Mouse (Mus musculus): ENCODE results near the gene Fthl17c. TPM values are rescaled to one million over a fixed set of nuclear protein-coding genes. Genes with fewer than 3 reads are reported as not detected.

The Fthl17c gene
- polyA plus RNA-seq, 1 experiment from 2014 or later = not detected

Other genes starting within 250 kb of the Fthl17c start
- gene Ssx9, start 228.1 kb downstream of the Fthl17c start, polyA plus RNA-seq (2014; fragmentation: Nextera tagmentation; extraction: Ambion mirVana) = not detected in 2 replicates
- gene Ssxb5, start 172.9 kb downstream of the Fthl17c start, polyA plus RNA-seq (2014; fragmentation: Nextera tagmentation; extraction: Ambion mirVana) = not detected in 2 replicates
- gene Gm6592, start 132.6 kb downstream of the Fthl17c start, polyA plus RNA-seq (2014; fragmentation: Nextera tagmentation; extraction: Ambion mirVana) = not detected in 2 replicates
- gene Gm5751, start 102.3 kb downstream of the Fthl17c start, polyA plus RNA-seq (2014; fragmentation: Nextera tagmentation; extraction: Ambion mirVana) = not detected in 2 replicates
- 15.2 and 15.6 TPM in 2 replicates for gene B630019K06Rik, start 84.2 kb downstream of the Fthl17c start, polyA plus RNA-seq (2014; fragmentation: Nextera tagmentation; extraction: Ambion mirVana)
- gene Fthl17b, start 13.6 kb downstream of the Fthl17c start, polyA plus RNA-seq (2014; fragmentation: Nextera tagmentation; extraction: Ambion mirVana) = not detected in 2 replicates
- gene Fthl17d, start 10.2 kb upstream of the Fthl17c start, polyA plus RNA-seq (2014; fragmentation: Nextera tagmentation; extraction: Ambion mirVana) = not detected in 2 replicates
- not detected in 2 replicates for gene Fthl17e, start 56.9 kb upstream of the Fthl17c start, polyA plus RNA-seq (2014; fragmentation: Nextera tagmentation; extraction: Ambion mirVana)
- not detected in 2 replicates for gene Fthl17f, start 86.5 kb upstream of the Fthl17c start, polyA plus RNA-seq (2014; fragmentation: Nextera tagmentation; extraction: Ambion mirVana)
- gene 4930402K13Rik, start 128.0 kb upstream of the Fthl17c start, polyA plus RNA-seq (2014; fragmentation: Nextera tagmentation; extraction: Ambion mirVana) = not detected in 2 replicates
- gene Lancl3, start 223.3 kb upstream of the Fthl17c start, polyA plus RNA-seq (2014; fragmentation: Nextera tagmentation; extraction: Ambion mirVana) = 2.9 and 4.7 TPM in 2 replicates